Mouse (Mus musculus) midbrain, postnatal 0 days (tissue): ENCODE results near the gene Susd6. TPM values are rescaled to one million over a fixed set of nuclear protein-coding genes. Genes with fewer than 3 reads are reported as not detected.
A peak's percentile ranks its signal among the peaks of the same experiment; 100 is the strongest.
"Not testable (repeated sequence)": the region's sequence is repeated elsewhere in the genome, so short reads cannot be mapped to it uniquely, and the experiment has no call there.

Experiments
- ATAC-seq: fragments of 200-750 bp; cut with Nextera tagmentation; 2 replicates; pipeline ENCODE4 v1.8.0; 2017; ENCODE audit warnings: moderate number of reproducible peaks, mild to moderate bottlenecking, moderate TSS enrichment, moderate library complexity; ENCODE audit not compliant: low FRiP score
- DNase-seq: peaks from one replicate; pipeline ENCODE4 v3.0.0-alpha.2; 2015; ENCODE audit warnings: low spot score
- H3K27ac ChIP-seq: fragments of 300-500 bp; sonication (generic); 2 replicates; pipeline ENCODE4 v1.5.1; 2014; ENCODE audit warnings: low read depth, mild to moderate bottlenecking, low read length, mixed read lengths
- H3K27me3 ChIP-seq: fragments of 300-500 bp; sonication (generic); 2 replicates; pipeline ENCODE4 v1.6.1; 2014; ENCODE audit warnings: low read length, control low read depth, mixed read lengths; ENCODE audit not compliant: insufficient read depth
- H3K36me3 ChIP-seq: fragments of 300-500 bp; sonication (generic); 2 replicates; pipeline ENCODE4 v1.6.1; 2014; ENCODE audit warnings: low read length, control low read depth, mixed read lengths; ENCODE audit not compliant: insufficient read depth
- H3K4me1 ChIP-seq: fragments of 300-500 bp; sonication (generic); 2 replicates; pipeline ENCODE4 v1.6.1; 2014; ENCODE audit warnings: mild to moderate bottlenecking, control low read depth, antibody characterized with exemption, low read length, mixed read lengths; ENCODE audit not compliant: insufficient read depth
- H3K4me2 ChIP-seq: fragments of 300-500 bp; sonication (generic); 2 replicates; pipeline ENCODE4 v1.6.1; 2014; ENCODE audit warnings: low read depth, mild to moderate bottlenecking, low read length, mixed read lengths; ENCODE audit not compliant: poor library complexity, severe bottlenecking
- H3K4me3 ChIP-seq: fragments of 300-500 bp; sonication (generic); 2 replicates; pipeline ENCODE4 v1.5.1; 2014; ENCODE audit warnings: low read depth, mild to moderate bottlenecking, low read length, moderate library complexity
- H3K9ac ChIP-seq: fragments of 300-500 bp; sonication (generic); replicated peaks from 2 replicates; pipeline ENCODE4 v1.6.1; 2014; ENCODE audit warnings: mild to moderate bottlenecking, low read length, moderate library complexity, mixed read lengths; ENCODE audit not compliant: poor library complexity, severe bottlenecking
- H3K9me3 ChIP-seq: fragments of 300-500 bp; sonication (generic); 2 replicates; pipeline ENCODE4 v1.6.1; 2016; ENCODE audit warnings: low read length, control low read depth
- CTCF ChIP-seq: IDR thresholded peaks from 2 replicates; pipeline ENCODE4 v1.5.1; 2016; ENCODE audit warnings: antibody characterized with exemption, mild to moderate bottlenecking
- WGBS: fragments of 180-500 bp; shearing (Covaris S2); extraction: QIAGEN DNeasy Blood & Tissue Kit; methylation state at CpG from one replicate; pipeline ENCODE4 v1.1.7; 2014; 5-methylcytosine and 5-hydroxymethylcytosine counted together
- polyA plus RNA-seq: library from polyadenylated mRNA; unstranded; fragments of >200 nt; fragmentation: Nextera tagmentation; extraction: Ambion mirVana; gene quantifications from 2 replicates; pipeline ENCODE4 v1.2.1, GENCODE M21; 2015
- total RNA-seq: library from RNA; depleted of rRNA; stranded (reverse); fragments of >200 nt; gene quantifications from 2 replicates; pipeline ENCODE4 v1.2.3, GENCODE M21; 2014

The Susd6 gene
- total and polyA plus RNA-seq, 2 experiments from 2014 or later, result 7.4 to 17.3 TPM

DNA sequence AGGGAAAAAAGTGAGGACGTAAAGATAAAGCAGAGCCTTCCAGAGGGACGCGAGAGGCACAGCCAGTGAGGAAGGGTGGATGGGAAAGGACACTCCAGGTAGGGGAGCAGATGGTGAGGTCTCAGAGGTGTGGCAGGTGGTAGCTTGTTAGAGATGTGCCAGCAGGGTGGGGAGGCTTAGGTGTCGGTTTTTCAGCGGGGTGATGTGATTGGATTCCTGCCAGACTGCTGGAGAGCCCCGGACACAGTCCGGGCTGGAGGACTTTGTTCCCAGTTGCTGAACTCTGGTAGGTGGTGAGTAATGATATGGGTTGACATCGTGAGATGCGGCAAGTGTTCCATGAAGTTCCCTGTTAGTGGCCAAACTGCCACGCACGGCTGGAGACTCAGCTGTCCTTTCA lies 2.7 kb upstream of the Susd6 start:
- no peak overlapping the region for H3K9ac ChIP-seq
- no peak for ATAC-seq
- H3K9me3 ChIP-seq, result no peaks in the 10 kb centered on the region
- no peaks in the 10 kb centered on the region for H3K36me3 ChIP-seq
- WGBS, result 56% methylated on average over 11 of the region's 11 CpGs
- no peak for TF ChIP-seq CTCF
- H3K4me1 ChIP-seq, result peaks cover 6% of the 10 kb centered on the region
- no peak for DNase-seq
- no peak overlapping the region for H3K27ac ChIP-seq
- no peak overlapping the region for H3K4me2 ChIP-seq
- H3K4me3 ChIP-seq, result no peak overlapping the region
- no peaks in the 10 kb centered on the region for H3K27me3 ChIP-seq

DNA sequence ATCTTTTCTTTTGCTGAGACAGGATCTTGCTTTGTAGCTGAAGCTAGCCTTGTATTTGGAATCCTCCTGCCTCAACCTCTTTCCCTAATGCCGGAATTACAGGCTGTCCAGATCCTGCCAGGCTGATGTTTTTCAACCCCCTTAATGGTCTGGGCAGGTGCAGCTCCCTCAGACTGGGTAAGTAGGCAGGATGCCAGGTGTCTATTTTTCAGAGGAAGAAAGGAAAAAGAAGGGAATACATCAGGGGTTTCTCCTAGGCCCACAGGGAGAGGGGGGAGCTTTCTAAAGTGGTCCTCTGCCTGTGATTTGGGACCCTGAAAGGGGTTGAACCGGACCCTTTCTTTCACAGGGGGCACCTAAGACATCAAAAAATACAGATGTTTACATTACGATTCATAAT lies 2.1 kb upstream of the Susd6 start:
- Histone ChIP-seq H3K27me3 (no peaks in the 10 kb centered on the region), H3K9me3 (no peaks in the 10 kb centered on the region), H3K36me3 (no peaks in the 10 kb centered on the region), H3K27ac (no peak overlapping the region), H3K4me1 (peaks cover 6% of the 10 kb centered on the region), H3K4me2 (no peak overlapping the region), H3K4me3 (no peak overlapping the region), H3K9ac (no peak overlapping the region)
- no peak for DNase-seq
- no peak for ATAC-seq
- WGBS, result 85% methylated on average over 3 of the region's 3 CpGs
- no peak for TF ChIP-seq CTCF

DNA sequence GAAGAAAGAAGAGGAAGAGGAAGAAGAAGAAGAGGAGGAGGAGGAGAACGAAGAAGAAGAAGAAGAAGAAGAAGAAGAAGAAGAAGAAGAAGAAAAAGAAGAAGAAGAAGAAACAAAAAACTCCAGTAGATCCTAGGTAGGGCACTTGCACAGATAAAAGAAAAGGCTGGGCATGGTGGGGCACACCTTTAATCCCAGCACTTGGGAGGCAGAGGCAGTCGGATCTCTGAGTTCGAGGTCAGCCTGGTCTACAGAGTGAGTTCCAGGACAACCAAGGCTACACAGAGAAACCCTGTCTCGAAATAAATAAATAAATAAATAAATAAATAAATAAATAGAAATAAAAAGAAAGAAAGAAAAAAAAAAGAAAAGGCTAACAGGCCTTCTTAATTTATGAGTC lies 1.0 kb upstream of the Susd6 start:
- not testable (repeated sequence) for H3K27ac ChIP-seq, DNase-seq, H3K27me3 ChIP-seq, H3K4me1 ChIP-seq, H3K9ac ChIP-seq, ATAC-seq, H3K4me3 ChIP-seq, H3K9me3 ChIP-seq, H3K36me3 ChIP-seq
- 83% methylated on average over 4 of the region's 4 CpGs for WGBS
- H3K4me2 ChIP-seq, result peak overlapping the region; percentile 71; the same call in 1 of the 2 replicates

DNA sequence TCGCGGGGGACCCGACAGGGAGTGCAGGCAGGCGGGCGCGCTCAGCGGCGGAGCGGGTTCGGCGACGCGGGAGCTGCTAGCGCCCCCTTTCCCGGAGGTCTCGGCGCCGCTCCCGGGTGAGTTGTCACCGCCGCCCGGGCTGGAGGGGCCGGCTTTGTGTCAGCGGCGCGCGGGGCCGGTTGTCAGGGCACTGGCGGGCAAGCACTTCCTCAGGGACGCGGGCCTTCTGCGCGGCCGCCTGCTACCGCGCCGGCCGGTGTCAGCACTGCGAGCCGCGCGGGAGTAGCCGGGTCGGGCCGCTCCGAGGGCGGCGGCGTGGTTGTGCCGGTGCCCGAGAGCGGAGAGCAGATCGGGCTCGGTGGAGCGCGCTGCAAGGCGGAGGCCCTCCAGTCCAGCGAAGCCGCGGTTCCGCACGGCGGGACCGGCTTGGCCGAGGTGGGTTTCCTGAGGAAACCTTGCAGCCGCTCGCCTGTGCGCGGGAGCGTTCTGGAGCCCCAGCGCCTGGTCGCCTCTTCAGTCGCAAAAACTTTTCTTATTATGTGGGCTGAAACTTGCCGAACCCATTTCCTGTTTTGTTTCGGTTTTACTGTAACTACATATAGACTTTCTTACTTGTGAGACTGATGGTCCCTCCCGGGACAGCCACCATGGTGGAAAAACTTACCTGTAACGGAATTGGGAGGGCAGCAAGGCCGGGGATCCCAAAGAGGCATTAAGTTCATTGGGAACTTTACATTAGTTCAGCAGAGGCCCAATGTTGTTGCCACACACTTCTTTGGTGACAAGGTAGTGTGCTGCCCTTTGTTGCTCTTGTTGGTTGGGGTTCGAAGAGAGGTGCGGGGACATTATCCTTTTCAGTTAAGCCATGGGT lies 625 bp downstream of the Susd6 start:
- WGBS, result under 1% methylated on average over 65 of the region's 80 CpGs
- peak; percentile 82 for ATAC-seq
- peak overlapping the region; percentile 84 for H3K9ac ChIP-seq
- no peak for DNase-seq
- H3K9me3 ChIP-seq, result no peaks in the 10 kb centered on the region
- TF ChIP-seq CTCF, result no peak
- H3K4me3 ChIP-seq, result peak overlapping the region; percentile 93
- H3K4me2 ChIP-seq, result peak overlapping the region; percentile 71
- no peaks in the 10 kb centered on the region for H3K36me3 ChIP-seq
- peaks cover 6% of the 10 kb centered on the region for H3K4me1 ChIP-seq
- no peaks in the 10 kb centered on the region for H3K27me3 ChIP-seq
- H3K27ac ChIP-seq, result peak overlapping the region; percentile 93

DNA sequence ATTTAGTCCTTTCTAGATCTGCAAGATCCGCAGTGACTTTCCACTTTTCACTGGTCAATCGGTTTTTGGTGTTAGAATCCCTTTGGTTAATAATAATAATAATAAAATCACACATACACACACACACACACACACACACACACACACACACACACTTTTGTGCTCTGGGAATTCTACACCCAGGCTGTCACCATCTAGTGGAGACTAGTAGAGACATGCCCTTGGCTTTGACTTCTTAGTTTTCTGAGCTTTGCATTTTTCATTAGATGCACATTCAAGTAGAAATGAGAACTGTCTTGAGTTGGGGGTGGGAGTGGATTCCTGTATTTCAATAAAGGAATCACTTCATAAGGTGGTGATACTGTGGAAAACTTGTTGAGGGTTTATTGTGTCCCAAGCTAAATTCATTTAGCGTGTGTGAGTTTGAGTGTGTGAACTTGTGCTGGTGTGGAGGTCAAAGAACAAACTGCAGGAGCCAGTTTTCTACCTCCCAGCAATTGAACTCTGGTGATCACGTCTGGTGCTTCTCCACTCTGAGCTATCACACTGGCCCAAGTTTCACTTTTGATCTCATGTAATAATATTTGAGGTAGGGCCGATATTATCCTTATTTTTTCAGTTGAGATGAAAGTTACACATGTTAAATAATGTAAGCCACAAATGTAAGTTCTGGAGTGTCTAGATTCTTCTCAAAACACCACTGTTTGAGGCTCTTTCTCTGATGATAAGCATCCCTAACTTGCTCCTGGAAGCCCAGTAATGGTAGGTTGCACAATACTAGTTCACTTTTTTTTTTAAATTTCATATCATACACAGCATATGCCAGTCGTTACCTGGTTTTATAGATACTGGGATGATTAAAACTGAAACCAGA lies 1.5 kb downstream of the Susd6 start:
- peak; percentile 67 for DNase-seq
- 43% methylated on average over 6 of the region's 6 CpGs for WGBS

More for the DNA sequence above, 1.5 kb downstream of the Susd6 start:
- H3K9ac ChIP-seq, result peak overlapping the region; percentile 84; the same call in 1 of the 2 replicates
- H3K4me1 ChIP-seq, result peaks cover 6% of the 10 kb centered on the region
- H3K36me3 ChIP-seq, result no peaks in the 10 kb centered on the region
- TF ChIP-seq CTCF, result peak; percentile 68
- H3K27me3 ChIP-seq, result no peaks in the 10 kb centered on the region
- H3K4me2 ChIP-seq, result peak overlapping the region; percentile 71
- H3K9me3 ChIP-seq, result no peaks in the 10 kb centered on the region
- H3K27ac ChIP-seq, result 0 out of 2 replicates have a peak overlapping the region, but pooled peaks have one; percentile 93
- ATAC-seq, result no peak
- H3K4me3 ChIP-seq, result peak overlapping the region; percentile 93
